Mouse (Mus musculus): ENCODE measurements around the gene Tmem72. TPM values are rescaled to one million over a fixed set of nuclear protein-coding genes. Genes with fewer than 3 reads are reported as not detected.

Tmem72 gene
- polyA plus RNA-seq, 1 experiment from 2014 or later: 1.9 TPM

DNA sequence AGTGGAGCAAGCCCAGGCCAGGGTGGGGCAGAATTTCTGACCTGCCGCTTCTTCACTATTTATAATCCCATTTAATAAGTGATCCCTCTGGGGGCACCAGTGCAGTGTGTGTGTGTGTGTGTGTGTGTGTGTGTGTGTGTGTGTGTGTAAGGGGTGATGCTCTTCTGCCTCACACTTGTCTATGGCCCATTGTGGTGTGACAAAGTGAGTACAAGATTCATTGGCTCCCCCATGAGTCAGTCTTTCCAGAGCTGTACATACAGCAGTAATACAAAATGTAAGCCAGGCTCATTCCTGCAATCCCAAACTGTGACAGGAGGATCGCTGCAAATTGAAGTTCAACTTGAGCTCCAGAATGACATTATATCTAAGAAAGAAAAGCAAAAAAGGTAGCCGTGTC is 51.9 kb downstream of the Tmem72 start:
- Histone ChIP-seq H3K9me3 (no peaks in the 10 kb centered on the region), H3K27me3 (no peaks in the 10 kb centered on the region), H3K27ac (no peak overlapping the region), H3K9ac (no peak overlapping the region), H3K4me3 (no peak overlapping the region), H3K4me1 (replicated peaks) (peaks cover 30% of the 10 kb centered on the region), H3K36me3 (no peaks in the 10 kb centered on the region), H3K4me2 (no peak overlapping the region)
- ATAC-seq (ENCODE audit: low FRiP score): no peak
- WGBS: 74% methylated on average over 3 of the region's 3 CpGs

DNA sequence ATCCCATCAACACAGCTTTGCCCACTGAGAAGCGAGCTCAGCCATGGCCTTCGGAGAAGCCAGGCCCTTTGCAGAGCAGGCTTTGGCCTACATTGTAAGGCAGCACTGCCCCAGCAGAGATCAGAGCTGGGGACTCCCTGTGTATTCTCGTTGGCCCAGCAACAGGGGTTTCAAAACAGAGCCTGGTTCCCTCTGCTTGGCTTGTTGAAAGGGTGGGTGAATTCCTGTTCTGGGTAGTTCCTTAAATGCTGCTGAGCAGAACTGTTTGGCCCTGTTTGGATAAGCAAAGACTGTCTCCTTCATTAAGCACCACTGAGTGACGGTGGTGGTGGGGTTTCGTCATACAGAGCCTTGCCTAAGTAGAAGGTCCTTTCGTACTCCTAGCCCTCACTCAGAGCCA is 52.7 kb downstream of the Tmem72 start:
- WGBS: 77% methylated on average over 6 of the region's 6 CpGs
- no peak for ATAC-seq (ENCODE audit: low FRiP score)

DNA sequence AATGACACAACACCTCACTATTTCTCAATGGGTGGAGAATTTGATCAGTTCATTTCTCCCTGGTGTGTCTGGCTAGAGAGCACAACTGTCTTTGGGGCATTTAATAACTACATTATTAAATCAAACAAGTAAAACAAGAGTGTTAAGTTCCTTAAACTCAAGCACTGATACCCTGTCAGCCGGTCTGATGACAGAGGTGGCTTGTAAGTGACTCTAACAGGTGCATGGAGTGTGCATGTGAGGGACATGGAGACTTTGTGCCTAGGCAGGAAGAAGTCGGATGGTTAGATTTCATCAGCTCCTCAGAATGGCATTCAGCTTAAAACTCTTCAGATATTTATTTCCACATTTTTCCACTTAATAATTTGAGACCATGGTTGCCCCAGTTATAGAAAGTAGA is 53.3 kb downstream of the Tmem72 start:
- no peak overlapping the region for H3K27ac ChIP-seq
- no peak overlapping the region for H3K9ac ChIP-seq
- peaks cover 20% of the 10 kb centered on the region for H3K4me1 ChIP-seq (replicated peaks)
- H3K36me3 ChIP-seq: no peaks in the 10 kb centered on the region
- no peak for ATAC-seq (ENCODE audit: low FRiP score)
- no peaks in the 10 kb centered on the region for H3K9me3 ChIP-seq
- H3K4me3 ChIP-seq: no peak overlapping the region
- H3K27me3 ChIP-seq: no peaks in the 10 kb centered on the region
- H3K4me2 ChIP-seq: no peak overlapping the region
- 92% methylated on average over 2 of the region's 2 CpGs for WGBS

More for the DNA sequence above, 52.7 kb downstream of the Tmem72 start:
- H3K4me3 ChIP-seq: no peak overlapping the region
- peaks cover 22% of the 10 kb centered on the region for H3K4me1 ChIP-seq (replicated peaks)
- no peaks in the 10 kb centered on the region for H3K9me3 ChIP-seq
- H3K27me3 ChIP-seq: no peaks in the 10 kb centered on the region
- H3K9ac ChIP-seq: no peak overlapping the region
- no peaks in the 10 kb centered on the region for H3K36me3 ChIP-seq
- H3K27ac ChIP-seq: no peak overlapping the region
- H3K4me2 ChIP-seq: no peak overlapping the region

DNA sequence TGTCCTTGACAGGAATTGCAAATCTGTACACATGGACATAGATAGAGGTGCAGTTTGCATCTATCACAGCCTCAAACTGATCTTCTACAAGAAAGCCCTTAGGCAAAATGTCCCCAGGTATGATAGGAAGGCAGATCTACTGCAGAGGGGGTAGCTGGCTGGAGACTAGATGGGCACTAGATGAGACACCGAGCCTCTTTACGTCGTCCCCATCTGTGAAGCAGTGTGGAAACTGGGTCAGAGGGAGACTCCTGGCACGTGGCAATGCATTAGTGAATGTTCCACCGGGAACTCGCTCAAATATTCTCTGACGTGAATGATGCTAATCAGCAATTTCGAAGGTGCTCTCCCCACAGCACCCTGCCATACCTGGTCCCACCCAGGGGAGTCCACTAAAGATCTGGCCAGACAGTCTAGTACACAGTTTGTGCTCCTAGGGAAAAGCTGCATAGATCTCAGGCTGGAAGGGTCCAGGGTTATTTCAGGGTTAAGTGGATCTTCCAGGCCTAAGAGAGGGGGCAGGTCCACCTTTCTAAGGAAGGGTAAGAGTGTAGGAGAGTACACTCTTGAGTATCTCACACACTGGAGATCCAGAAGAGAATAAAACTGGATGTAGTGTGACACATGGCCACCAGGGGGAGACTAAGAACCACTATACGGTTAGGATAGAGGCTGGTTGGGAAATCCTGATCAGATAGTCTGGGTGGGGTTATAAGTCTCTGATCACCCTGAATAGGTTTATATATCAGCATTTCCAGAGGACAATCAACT is 62.8 kb downstream of the Tmem72 start:
- WGBS: 61% methylated on average over 9 of the region's 9 CpGs
- H3K9me3 ChIP-seq: no peaks in the 10 kb centered on the region
- ATAC-seq (ENCODE audit: low FRiP score): peak; percentile 78
- H3K9ac ChIP-seq: no peak overlapping the region
- no peak overlapping the region for H3K4me3 ChIP-seq
- H3K4me1 ChIP-seq (replicated peaks): peaks cover 14% of the 10 kb centered on the region
- H3K36me3 ChIP-seq: peaks cover 7% of the 10 kb centered on the region; the same call in 1 of the 2 replicates
- no peak overlapping the region for H3K4me2 ChIP-seq
- H3K27ac ChIP-seq: no peak overlapping the region
- H3K27me3 ChIP-seq: no peaks in the 10 kb centered on the region

- Histone ChIP-seq H3K9me3 (no peaks in the 10 kb centered on the region), H3K4me2 (no peak overlapping the region), H3K27ac (no peak overlapping the region), H3K36me3 (peaks cover 7% of the 10 kb centered on the region; the same call in 1 of the 2 replicates), H3K4me1 (replicated peaks) (peaks cover 14% of the 10 kb centered on the region), H3K9ac (no peak overlapping the region), H3K27me3 (no peaks in the 10 kb centered on the region), H3K4me3 (no peak overlapping the region)
- ATAC-seq (ENCODE audit: low FRiP score): no peak
- 78% methylated on average over 3 of the region's 3 CpGs for WGBS
Measured at GRCm38 (mm10) chr6:116653191-116653590, 63.5 kb downstream of the Tmem72 start.

DNA sequence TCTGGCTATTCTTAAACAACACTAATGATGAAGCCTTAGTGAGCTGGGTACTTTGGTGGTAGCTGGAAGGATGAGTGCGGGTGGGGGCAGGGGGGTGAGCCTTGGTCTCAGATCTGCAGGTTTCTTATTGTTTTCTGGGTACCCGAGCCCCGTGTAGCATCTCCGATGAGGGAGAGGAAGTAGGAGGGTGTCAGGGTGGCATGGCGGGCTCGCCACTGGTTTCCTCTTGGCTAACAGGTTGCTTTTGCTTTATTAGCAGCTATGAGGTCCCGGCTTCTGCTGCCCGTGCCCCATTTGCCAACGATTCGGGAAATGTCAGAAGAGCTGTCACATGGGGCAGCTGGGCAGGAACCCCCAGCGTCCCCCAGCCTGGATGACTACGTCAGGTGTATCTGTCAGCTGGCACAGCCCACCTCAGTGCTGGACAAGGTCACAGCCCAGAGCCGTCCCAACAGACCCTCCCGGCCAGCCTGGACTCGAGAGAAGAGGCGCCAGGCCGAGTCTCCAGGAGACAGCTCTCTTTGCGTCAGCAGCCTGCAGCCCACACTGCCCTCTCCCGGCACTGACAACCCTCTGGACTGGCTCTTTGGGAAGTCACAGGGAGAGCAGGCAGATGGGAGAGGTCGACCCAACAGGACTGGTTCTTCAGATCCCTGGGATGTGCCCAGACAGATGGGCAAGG is 65.1 kb downstream of the Tmem72 start:
- H3K27ac ChIP-seq: no peak overlapping the region
- H3K4me3 ChIP-seq: no peak overlapping the region
- peaks cover 14% of the 10 kb centered on the region for H3K4me1 ChIP-seq (replicated peaks)
- no peaks in the 10 kb centered on the region for H3K27me3 ChIP-seq
- 79% methylated on average over 20 of the region's 20 CpGs for WGBS
- H3K9me3 ChIP-seq: no peaks in the 10 kb centered on the region
- H3K4me2 ChIP-seq: 0 out of 2 replicates have a peak overlapping the region, but pooled peaks have one; percentile 4
- no peak overlapping the region for H3K9ac ChIP-seq
- no peak for ATAC-seq (ENCODE audit: low FRiP score)
- 0 out of 2 replicates have a peak, but pooled peaks cover 3% of the 10 kb centered on the region for H3K36me3 ChIP-seq

- Histone ChIP-seq H3K4me2 (no peak within 1 kb of the TSS), H3K4me1 (replicated peaks) (peaks cover 14% of the 10 kb centered on the region), H3K9me3 (no peaks in the 10 kb centered on the region), H3K27ac (no peak within 1 kb of the TSS), H3K27me3 (no peaks in the 10 kb centered on the region), H3K9ac (0 out of 2 replicates have a peak within 1 kb of the TSS, but pooled peaks have one; percentile 39), H3K4me3 (no peak within 1 kb of the TSS), H3K36me3 (0 out of 2 replicates have a peak, but pooled peaks cover 14% of the 10 kb centered on the region)
- no peak for ATAC-seq (ENCODE audit: low FRiP score)
- 44% methylated on average over 6 of the region's 6 CpGs for WGBS
Measured at GRCm38 (mm10) chr6:116650406-116650805, 66.3 kb downstream of the Tmem72 start, which contains the start of gene Depp1. Depp1 (plus strand) TSS chr6:116650609.

GRCm38 (mm10) chr6:116649811-116650210 is 66.9 kb downstream of the Tmem72 start:
- Histone ChIP-seq H3K9ac (no peak overlapping the region), H3K4me3 (no peak overlapping the region), H3K27me3 (no peaks in the 10 kb centered on the region), H3K9me3 (no peaks in the 10 kb centered on the region), H3K27ac (no peak overlapping the region), H3K4me2 (no peak overlapping the region), H3K36me3 (peaks cover 20% of the 10 kb centered on the region; the same call in 1 of the 2 replicates), H3K4me1 (replicated peaks) (peaks cover 14% of the 10 kb centered on the region)
- ATAC-seq (ENCODE audit: low FRiP score): no peak
- 90% methylated on average over 7 of the region's 7 CpGs for WGBS

GRCm38 (mm10) chr6:116647763-116648162 is 69.0 kb downstream of the Tmem72 start:
- no peak overlapping the region for H3K9ac ChIP-seq
- peaks cover 26% of the 10 kb centered on the region for H3K36me3 ChIP-seq
- H3K4me3 ChIP-seq: no peak overlapping the region
- H3K4me1 ChIP-seq (replicated peaks): peaks cover 14% of the 10 kb centered on the region
- no peaks in the 10 kb centered on the region for H3K9me3 ChIP-seq
- no peak overlapping the region for H3K27ac ChIP-seq
- H3K27me3 ChIP-seq: no peaks in the 10 kb centered on the region
- no peak overlapping the region for H3K4me2 ChIP-seq
- ATAC-seq (ENCODE audit: low FRiP score): no peak
- WGBS: 80% methylated on average over 12 of the region's 12 CpGs

- no peaks in the 10 kb centered on the region for H3K27me3 ChIP-seq
- H3K9me3 ChIP-seq: no peaks in the 10 kb centered on the region
- no peak overlapping the region for H3K4me2 ChIP-seq
- no peak overlapping the region for H3K9ac ChIP-seq
- H3K4me1 ChIP-seq (replicated peaks): no peaks in the 10 kb centered on the region
- WGBS: 72% methylated on average over 3 of the region's 3 CpGs
- peaks cover 28% of the 10 kb centered on the region for H3K36me3 ChIP-seq
- no peak overlapping the region for H3K27ac ChIP-seq
- no peak overlapping the region for H3K4me3 ChIP-seq
- no peak for ATAC-seq (ENCODE audit: low FRiP score)
Measured at GRCm38 (mm10) chr6:116644335-116644734, 72.4 kb downstream of the Tmem72 start.

- Histone ChIP-seq H3K4me2 (no peak overlapping the region), H3K9me3 (no peaks in the 10 kb centered on the region), H3K9ac (no peak overlapping the region), H3K36me3 (peaks cover 28% of the 10 kb centered on the region), H3K4me1 (replicated peaks) (no peaks in the 10 kb centered on the region), H3K27me3 (no peaks in the 10 kb centered on the region), H3K27ac (no peak overlapping the region), H3K4me3 (no peak overlapping the region)
- WGBS: 51% methylated on average over 4 of the region's 4 CpGs
- ATAC-seq (ENCODE audit: low FRiP score): no peak
Measured at GRCm38 (mm10) chr6:116643881-116644280, 72.8 kb downstream of the Tmem72 start.

GRCm38 (mm10) chr6:116642942-116643341 is 73.8 kb downstream of the Tmem72 start:
- WGBS: 89% methylated on average over 11 of the region's 11 CpGs
- Histone ChIP-seq H3K9me3 (no peaks in the 10 kb centered on the region), H3K9ac (no peak overlapping the region), H3K27me3 (no peaks in the 10 kb centered on the region), H3K36me3 (peaks cover 36% of the 10 kb centered on the region), H3K4me1 (replicated peaks) (no peaks in the 10 kb centered on the region), H3K27ac (no peak overlapping the region), H3K4me2 (no peak overlapping the region), H3K4me3 (no peak overlapping the region)
- no peak for ATAC-seq (ENCODE audit: low FRiP score)

Data from hindbrain, embryonic 13.5 days (tissue).